9 mouse cellular contexts compared by ENCODE assay signal in the genomic region with DNA sequence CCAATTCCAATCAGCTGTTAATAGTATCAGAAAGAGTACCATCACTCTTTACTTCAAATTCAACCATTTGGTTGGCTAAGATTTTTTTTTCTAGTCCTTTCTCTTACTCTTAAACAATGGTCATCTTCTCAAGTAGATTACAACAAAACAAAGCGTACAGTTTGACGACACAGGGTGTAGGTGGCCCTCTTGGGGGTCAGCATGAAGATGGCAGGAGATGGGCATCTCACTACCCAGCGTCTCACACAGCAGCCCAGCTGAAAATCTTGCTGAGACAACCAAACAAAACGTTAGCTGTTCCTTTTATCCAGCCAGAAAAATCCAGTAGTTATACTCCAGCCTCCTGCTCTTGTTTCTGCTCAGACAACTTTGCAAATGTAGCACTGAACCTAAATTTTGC.
A peak's percentile ranks its signal among the peaks of the same experiment; 100 is the strongest.
DNase-seq lines count a peak whose midpoint lies in the region; ATAC-seq lines count a peak whose summit lies in the region.
"Had no signal": no experiment of that assay in that cellular context is flagged by ENCODE, and none has a peak within 500 bp of the region (broad histone marks: within the 10 kb centered on the region; RNA-seq: fewer than 3 reads in every experiment).

No protein-coding gene starts in this region.

- peaks cover 23% of the 10 kb centered on the region for H3K4me1 ChIP-seq in heart, embryonic 13.5 days
- peaks cover 13% of the 10 kb centered on the region; the same call in 1 of the 2 replicates for H3K4me1 ChIP-seq in embryonic facial prominence, embryonic 13.5 days
- H3K4me1 ChIP-seq in hindbrain, embryonic 15.5 days (replicated peaks): peaks cover 31% of the 10 kb centered on the region
- H3K4me1 ChIP-seq in midbrain, embryonic 11.5 days (ENCODE audit: control insufficient read depth, insufficient read depth, low read length): peaks cover 18% of the 10 kb centered on the region; the same call in 1 of the 2 replicates

- no peak for ATAC-seq in heart, embryonic 13.5 days (ENCODE audit: extremely low read depth, insufficient number of reproducible peaks, low FRiP score, low TSS enrichment)
- ATAC-seq in embryonic facial prominence, embryonic 13.5 days (ENCODE audit: insufficient number of reproducible peaks, insufficient read depth, low FRiP score, low TSS enrichment, low read depth): no peak
- ATAC-seq in hindbrain, embryonic 15.5 days (ENCODE audit: low FRiP score, low read depth): 0 out of 2 replicates have a peak, but pooled peaks have one; percentile 43
- peak; percentile 45; the same call in 1 of the 2 replicates for ATAC-seq in midbrain, embryonic 11.5 days (ENCODE audit: low FRiP score)

- 37% methylated on average over 4 of the region's 4 CpGs for WGBS in heart, embryonic 13.5 days
- 41% methylated on average over 4 of the region's 4 CpGs for WGBS in embryonic facial prominence, embryonic 13.5 days
- 25% methylated on average over 4 of the region's 4 CpGs for WGBS in hindbrain, embryonic 15.5 days
- WGBS in midbrain, embryonic 11.5 days: 23% methylated on average over 4 of the region's 4 CpGs

- H3K9me3 ChIP-seq in heart, embryonic 13.5 days: no peaks in the 10 kb centered on the region
- no peaks in the 10 kb centered on the region for H3K9me3 ChIP-seq in embryonic facial prominence, embryonic 13.5 days
- H3K9me3 ChIP-seq in hindbrain, embryonic 15.5 days: no peaks in the 10 kb centered on the region
- no peaks in the 10 kb centered on the region for H3K9me3 ChIP-seq in midbrain, embryonic 11.5 days (ENCODE audit: control insufficient read depth, low read length)

- DNase-seq in heart, adult 8-10 months (ENCODE audit: low spot score): no peak
- peak; percentile 89 for DNase-seq in midbrain, embryonic 11.5 days (ENCODE audit: low spot score, missing footprints)
- no peak for DNase-seq in adrenal gland, postnatal 10 days
- no peak for DNase-seq in testis, postnatal 14 days (ENCODE audit: low spot score)
- DNase-seq in right cerebral cortex, adult 2 months (ENCODE audit: low spot score in 2 of 2): no peak
- DNase-seq: B cell, adult 2 months had no signal

- no peak overlapping the region for H3K9ac ChIP-seq in heart, embryonic 13.5 days
- H3K9ac ChIP-seq in embryonic facial prominence, embryonic 13.5 days: no peak overlapping the region
- H3K9ac ChIP-seq in hindbrain, embryonic 15.5 days: peak overlapping the region; percentile 27; the same call in 1 of the 2 replicates
- no peak overlapping the region for H3K9ac ChIP-seq in midbrain, embryonic 11.5 days (ENCODE audit: low read length)

- H3K27ac ChIP-seq in heart, embryonic 13.5 days (replicated peaks): no peak overlapping the region
- no peak overlapping the region for H3K27ac ChIP-seq in embryonic facial prominence, embryonic 13.5 days
- no peak overlapping the region for H3K27ac ChIP-seq in hindbrain, embryonic 15.5 days (replicated peaks)
- no peak overlapping the region for H3K27ac ChIP-seq in midbrain, embryonic 11.5 days (ENCODE audit: low read depth, low read length)

- H3K4me3 ChIP-seq in heart, embryonic 13.5 days: no peak overlapping the region
- peak overlapping the region; percentile 38; the same call in 1 of the 2 replicates for H3K4me3 ChIP-seq in embryonic facial prominence, embryonic 13.5 days
- peak overlapping the region; percentile 35 for H3K4me3 ChIP-seq in hindbrain, embryonic 15.5 days
- H3K4me3 ChIP-seq in midbrain, embryonic 11.5 days (ENCODE audit: low read depth, low read length): no peak overlapping the region

- H3K27me3 ChIP-seq in heart, embryonic 13.5 days (replicated peaks): peaks cover 11% of the 10 kb centered on the region; the same call in 1 of the 2 replicates
- peaks cover 38% of the 10 kb centered on the region for H3K27me3 ChIP-seq in embryonic facial prominence, embryonic 13.5 days
- peaks cover 18% of the 10 kb centered on the region for H3K27me3 ChIP-seq in hindbrain, embryonic 15.5 days
- peaks cover 10% of the 10 kb centered on the region for H3K27me3 ChIP-seq in midbrain, embryonic 11.5 days (ENCODE audit: control insufficient read depth, insufficient read depth, low read length)

- H3K36me3 ChIP-seq in heart, embryonic 13.5 days: no peaks in the 10 kb centered on the region
- H3K36me3 ChIP-seq in embryonic facial prominence, embryonic 13.5 days: no peaks in the 10 kb centered on the region
- H3K36me3 ChIP-seq in hindbrain, embryonic 15.5 days: no peaks in the 10 kb centered on the region
- H3K36me3 ChIP-seq in midbrain, embryonic 11.5 days (ENCODE audit: control insufficient read depth, insufficient read depth, low read length): no peaks in the 10 kb centered on the region

- H3K4me2 ChIP-seq in heart, embryonic 13.5 days: peak overlapping the region; percentile 86
- H3K4me2 ChIP-seq in embryonic facial prominence, embryonic 13.5 days: peak overlapping the region; percentile 62
- H3K4me2 ChIP-seq in hindbrain, embryonic 15.5 days: peak overlapping the region; percentile 64
- H3K4me2 ChIP-seq in midbrain, embryonic 11.5 days: no peak overlapping the region

Comparison
In these comparisons a context has a peak if more than half of its experiments do, and no peak if none do; other contexts are left out.
1. ATAC-seq: peak in hindbrain, embryonic 15.5 days (single experiment) and midbrain, embryonic 11.5 days (single experiment); none in heart, embryonic 13.5 days (single experiment) and embryonic facial prominence, embryonic 13.5 days (single experiment).
2. H3K4me3 ChIP-seq: peak in embryonic facial prominence, embryonic 13.5 days (single experiment) and hindbrain, embryonic 15.5 days (single experiment); none in heart, embryonic 13.5 days (single experiment) and midbrain, embryonic 11.5 days (single experiment).